Mouse (Mus musculus) heart, adult 8-10 months (tissue): ENCODE measurements at regions not wholly inside any gene's neighbourhood (a gene's known extent, or its start where the extent isn't known, plus 50 kb on each side); places are given as distances from the start of the nearest gene placed in this dataset.
A peak's percentile ranks its signal among the peaks of the same experiment; 100 is the strongest.

Experiments
- DNase-seq: peaks from one replicate; pipeline ENCODE4 v3.0.0; 2022; ENCODE audit warnings: low spot score

DNA sequence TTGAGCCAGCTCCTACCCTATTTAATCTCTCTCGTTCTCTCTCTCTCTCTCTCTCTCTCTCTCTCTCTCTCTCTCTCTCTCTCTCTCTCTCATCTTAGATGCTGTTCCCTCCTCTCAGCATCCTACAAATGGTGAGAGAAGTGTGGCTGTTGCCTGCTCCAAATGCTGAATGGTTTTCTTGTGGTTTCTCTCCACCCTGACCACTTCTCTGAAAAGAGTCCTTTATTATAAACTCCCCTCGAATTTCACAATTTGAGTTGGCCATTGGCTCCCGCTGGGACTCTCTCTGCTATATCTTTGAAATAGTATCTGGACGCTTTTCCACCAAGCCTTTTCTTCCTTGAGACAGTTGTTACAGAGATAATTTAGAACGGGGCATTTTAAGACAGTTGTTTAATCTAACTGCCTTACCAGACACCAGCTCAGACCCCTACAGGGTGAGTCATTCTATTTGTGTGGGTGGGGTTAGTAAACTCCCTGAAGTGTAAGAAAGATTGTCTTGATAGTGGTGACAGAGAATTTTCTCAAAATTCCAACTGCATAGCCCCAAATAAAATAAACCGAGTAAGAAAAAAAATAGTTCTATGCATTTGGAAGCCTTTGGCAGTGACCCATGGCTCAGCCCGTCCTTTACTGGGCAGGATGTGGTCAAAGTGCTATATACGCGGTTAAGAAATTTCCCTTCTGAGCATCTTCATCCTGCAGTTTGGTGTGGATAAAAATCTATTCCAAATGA, 58.7 kb upstream of the Ado start:
- no peak for DNase-seq

DNA sequence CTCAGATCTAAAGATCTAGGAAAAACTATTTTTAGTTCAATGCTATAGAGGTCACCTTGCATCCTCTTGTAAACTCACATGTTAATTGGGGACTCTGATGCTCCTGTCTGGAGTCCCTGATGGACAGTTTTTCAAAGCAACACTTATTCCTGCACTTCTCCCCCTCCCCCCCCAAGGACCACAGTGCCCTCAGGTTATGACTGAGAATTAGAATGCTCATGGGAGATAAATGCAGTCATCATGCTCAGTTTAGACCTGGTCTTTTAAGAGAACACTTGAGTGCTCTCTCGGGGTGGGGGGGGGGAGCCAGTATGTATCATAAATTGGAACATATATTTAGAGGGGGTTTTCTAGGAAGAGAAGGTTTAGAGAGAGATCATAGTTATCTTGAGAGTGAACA, 58.0 kb upstream of the Ado start:
- no peak for DNase-seq

DNA sequence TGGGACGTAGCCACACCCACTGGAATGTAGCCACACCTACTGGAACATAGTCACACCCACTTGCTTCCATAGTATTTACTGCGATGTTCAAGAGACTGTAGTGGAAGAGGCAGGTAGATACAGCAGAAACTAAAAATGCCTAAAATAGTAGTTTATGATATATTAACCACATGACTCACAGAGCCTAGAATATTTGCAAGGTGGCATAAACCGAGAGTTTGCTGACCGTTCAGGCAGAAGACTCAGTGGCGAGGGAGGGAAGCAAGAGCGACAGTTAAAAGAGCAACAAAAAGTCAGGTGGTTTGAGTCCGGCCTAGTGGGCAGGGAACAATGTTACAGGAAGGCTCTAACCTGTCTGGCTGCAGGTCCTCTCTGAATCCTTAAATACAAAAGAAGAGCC, 50.6 kb upstream of the Ado start:
- DNase-seq: no peak

DNA sequence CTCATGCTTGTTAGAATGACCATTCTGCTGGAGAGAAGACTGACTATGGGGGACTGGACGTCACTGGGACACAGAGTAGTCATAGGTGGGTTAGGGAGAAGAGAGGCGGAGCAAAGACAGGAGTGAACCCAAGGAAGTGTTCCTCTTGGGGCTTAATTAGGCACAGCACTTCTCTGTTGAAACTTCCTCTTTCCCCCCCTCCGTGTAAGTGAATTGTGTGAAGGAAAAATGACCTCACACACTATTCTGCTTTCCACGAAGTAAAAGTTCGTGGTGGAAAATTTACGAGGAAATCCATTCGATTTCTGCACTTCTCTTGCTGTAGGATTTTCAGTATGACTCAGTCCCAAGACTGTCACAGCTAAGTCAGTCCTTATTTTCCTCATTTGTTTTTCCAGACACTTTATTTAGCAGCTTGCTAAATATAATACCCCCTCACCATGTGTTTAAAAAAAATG, 49.9 kb upstream of the Ado start:
- DNase-seq: peak; percentile 13
